Mouse (Mus musculus) limb, embryonic 14.5 days (tissue): ENCODE data around the gene Tas1r1. TPM values are rescaled to one million over a fixed set of nuclear protein-coding genes. Genes with fewer than 3 reads are reported as not detected.

ENCODE experiments used
- ATAC-seq: fragments of 200-750 bp; cut with Nextera tagmentation; 2 replicates; pipeline ENCODE4 v1.8.0; 2017; ENCODE audit warnings: low read depth, moderate number of reproducible peaks, moderate TSS enrichment; ENCODE audit not compliant: low FRiP score
- DNase-seq: peaks from one replicate; pipeline ENCODE4 v3.0.0-alpha.2; 2015; ENCODE audit warnings: low spot score
- H3K27ac ChIP-seq: fragments of 300-500 bp; sonication (generic); replicated peaks from 2 replicates; pipeline ENCODE4 v1.5.1; 2014; ENCODE audit warnings: low read depth, mild to moderate bottlenecking, low read length, moderate library complexity, mixed read lengths
- H3K27me3 ChIP-seq: fragments of 300-500 bp; sonication (generic); 2 replicates; pipeline ENCODE4 v1.6.1; 2014; ENCODE audit warnings: low read length, mixed read lengths; ENCODE audit not compliant: control insufficient read depth, insufficient read depth
- H3K36me3 ChIP-seq: fragments of 300-500 bp; sonication (generic); 2 replicates; pipeline ENCODE4 v1.6.1; 2014; ENCODE audit warnings: mild to moderate bottlenecking, low read length, moderate library complexity, mixed read lengths; ENCODE audit not compliant: control insufficient read depth, insufficient read depth
- H3K4me1 ChIP-seq: fragments of 300-500 bp; sonication (generic); 2 replicates; pipeline ENCODE4 v1.6.1; 2014; ENCODE audit warnings: antibody characterized with exemption, low read length, mixed read lengths; ENCODE audit not compliant: control insufficient read depth, insufficient read depth
- H3K4me2 ChIP-seq: fragments of 300-500 bp; sonication (generic); replicated peaks from 2 replicates; pipeline ENCODE4 v1.6.1; 2014; ENCODE audit warnings: low read depth, mild to moderate bottlenecking, low read length, moderate library complexity; ENCODE audit not compliant: severe bottlenecking
- H3K4me3 ChIP-seq: fragments of 300-500 bp; sonication (generic); replicated peaks from 2 replicates; pipeline ENCODE4 v1.5.1; 2014; ENCODE audit warnings: low read length
- H3K9ac ChIP-seq: fragments of 300-500 bp; sonication (generic); 2 replicates; pipeline ENCODE4 v1.6.1; 2014; ENCODE audit warnings: mild to moderate bottlenecking, low read depth, low read length, moderate library complexity; ENCODE audit not compliant: severe bottlenecking
- H3K9me3 ChIP-seq: fragments of 300-500 bp; sonication (generic); 2 replicates; pipeline ENCODE4 v1.6.1; 2016; ENCODE audit warnings: low read length; ENCODE audit not compliant: control insufficient read depth
- POLR2A ChIP-seq: fragments of 200-500 bp; IDR thresholded peaks from 2 replicates; pipeline ENCODE4 v1.8.0; 2012; ENCODE audit warnings: inconsistent platforms, mild to moderate bottlenecking, moderate library complexity, borderline replicate concordance; ENCODE audit not compliant: insufficient read depth, insufficient read length; ENCODE audit errors: extremely low read depth
- WGBS: fragments of 180-500 bp; shearing (Covaris S2); extraction: QIAGEN DNeasy Blood & Tissue Kit; methylation state at CpG from one replicate; pipeline ENCODE4 v1.1.7; 2014; 5-methylcytosine and 5-hydroxymethylcytosine counted together
- polyA plus RNA-seq, 2 experiments: library from polyadenylated mRNA; depleted of rRNA in 1 of 2; stranded (reverse) in 1 of 2; unstranded in 1 of 2; fragments of >200 nt; fragmentation: Nextera tagmentation in 1 of 2; extraction: Ambion mirVana in 1 of 2; gene quantifications; 2 replicates each; pipeline versions ENCODE4 v1.2.1 to v1.2.3; 2012 to 2014

Gene Tas1r1
- polyA plus RNA-seq, 2 experiments: 1.0 to 1.3 TPM

GRCm38 (mm10) chr4:151995371-151996172, 42.8 kb downstream of the Tas1r1 start:
- TF ChIP-seq POLR2A: 0 out of 2 replicates have a peak, but pooled peaks have one; percentile 54
- H3K4me2 ChIP-seq: peak overlapping the region; percentile 71
- H3K36me3 ChIP-seq: peaks cover 33% of the 10 kb centered on the region
- peak overlapping the region; percentile 92 for H3K9ac ChIP-seq
- no peak for ATAC-seq
- 0% methylated on average over 29 of the region's 111 CpGs for WGBS
- H3K4me1 ChIP-seq: peaks cover 16% of the 10 kb centered on the region; the same call in 1 of the 2 replicates
- peak overlapping the region; percentile 99 for H3K4me3 ChIP-seq
- H3K27ac ChIP-seq: peak overlapping the region; percentile 82
- DNase-seq: no peak
- H3K27me3 ChIP-seq: no peaks in the 10 kb centered on the region
- no peaks in the 10 kb centered on the region for H3K9me3 ChIP-seq

- ATAC-seq (no peak), DNase-seq (no peak)
- 1% methylated on average over 55 of the region's 61 CpGs for WGBS
- H3K4me3 ChIP-seq: peak overlapping the region; percentile 99
- TF ChIP-seq POLR2A: no peak
- H3K36me3 ChIP-seq: peaks cover 43% of the 10 kb centered on the region
- H3K9me3 ChIP-seq: no peaks in the 10 kb centered on the region
- H3K9ac ChIP-seq: peak overlapping the region; percentile 92
- peak overlapping the region; percentile 71 for H3K4me2 ChIP-seq
- H3K27me3 ChIP-seq: no peaks in the 10 kb centered on the region
- peaks cover 16% of the 10 kb centered on the region; the same call in 1 of the 2 replicates for H3K4me1 ChIP-seq
- peak overlapping the region; percentile 82 for H3K27ac ChIP-seq
These were observed 43.9 kb downstream of the Tas1r1 start for GRCm38 (mm10) chr4:151994228-151995171.

- no peak for TF ChIP-seq POLR2A
- Histone ChIP-seq H3K4me3 (no peak overlapping the region), H3K27me3 (no peaks in the 10 kb centered on the region), H3K4me1 (peaks cover 16% of the 10 kb centered on the region; the same call in 1 of the 2 replicates), H3K9me3 (no peaks in the 10 kb centered on the region), H3K36me3 (peaks cover 46% of the 10 kb centered on the region), H3K4me2 (no peak overlapping the region), H3K9ac (no peak overlapping the region), H3K27ac (no peak overlapping the region)
- DNase-seq (no peak), ATAC-seq (no peak)
- WGBS: 80% methylated on average over 6 of the region's 6 CpGs
These were observed 45.3 kb downstream of the Tas1r1 start for GRCm38 (mm10) chr4:151993035-151993434.

- Histone ChIP-seq H3K4me3 (no peak overlapping the region), H3K27me3 (no peaks in the 10 kb centered on the region), H3K9me3 (no peaks in the 10 kb centered on the region), H3K4me2 (no peak overlapping the region), H3K4me1 (peaks cover 12% of the 10 kb centered on the region; the same call in 1 of the 2 replicates), H3K27ac (no peak overlapping the region), H3K36me3 (peaks cover 46% of the 10 kb centered on the region), H3K9ac (no peak overlapping the region)
- ATAC-seq: no peak
- WGBS: 88% methylated on average over 9 of the region's 9 CpGs
- DNase-seq: no peak
- TF ChIP-seq POLR2A: no peak
These were observed 46.3 kb downstream of the Tas1r1 start for GRCm38 (mm10) chr4:151992091-151992490.

GRCm38 (mm10) chr4:151989110-151989488, 49.3 kb downstream of the Tas1r1 start:
- Histone ChIP-seq H3K4me3 (peak overlapping the region; percentile 92), H3K36me3 (peaks cover 55% of the 10 kb centered on the region), H3K27me3 (no peaks in the 10 kb centered on the region), H3K9me3 (no peaks in the 10 kb centered on the region), H3K9ac (no peak overlapping the region), H3K4me2 (peak overlapping the region; percentile 84; the same call in 1 of the 2 replicates), H3K4me1 (peaks cover 12% of the 10 kb centered on the region; the same call in 1 of the 2 replicates), H3K27ac (no peak overlapping the region)
- DNase-seq: no peak
- 0 out of 2 replicates have a peak, but pooled peaks have one; percentile 3 for ATAC-seq
- no peak for TF ChIP-seq POLR2A
- WGBS: 31% methylated on average over 6 of the region's 6 CpGs
